Mouse (Mus musculus): ENCODE results near the gene Slc7a7. TPM values are rescaled to one million over a fixed set of nuclear protein-coding genes. Genes with fewer than 3 reads are reported as not detected.

The Slc7a7 gene
- total and polyA plus RNA-seq, 2 experiments, result 2.3 to 4.1 TPM

GRCm38 (mm10) chr14:54412629-54413170 is 4.9 kb downstream of the Slc7a7 start:
- Histone ChIP-seq H3K4me3 (ENCODE audit: insufficient read depth, low read depth, low read length) (no peak overlapping the region), H3K4me1 (ENCODE audit: control insufficient read depth, insufficient read depth, low read length) (peaks cover 8% of the 10 kb centered on the region; the same call in 1 of the 2 replicates), H3K27ac (replicated peaks; ENCODE audit: insufficient read depth, low read depth, low read length) (0 out of 2 replicates have a peak overlapping the region, but pooled peaks have one; percentile 0), H3K36me3 (ENCODE audit: control insufficient read depth, insufficient read depth, low read length) (no peaks in the 10 kb centered on the region), H3K9ac (ENCODE audit: low read depth, low read length) (no peak overlapping the region), H3K79me2 (ENCODE audit: control insufficient read depth, insufficient read depth, low read length) (no peaks in the 10 kb centered on the region), H3K27me3 (ENCODE audit: control insufficient read depth, insufficient read depth, low read length) (no peaks in the 10 kb centered on the region)
- TF ChIP-seq CTCF (IDR thresholded peaks at IDR 0.05; ENCODE audit: low read depth, low read length), result peak; percentile 74
- no peak for TF ChIP-seq POLR2A (IDR thresholded peaks at IDR 0.05; ENCODE audit: extremely low read depth, insufficient read depth, low read length)
- 65% methylated on average over 2 of the region's 2 CpGs for WGBS
- peak; percentile 55 for DNase-seq (ENCODE audit: extremely low read depth, low read depth, low spot score)

GRCm38 (mm10) chr14:54412000-54412576 is 5.5 kb downstream of the Slc7a7 start:
- Histone ChIP-seq H3K4me1 (ENCODE audit: control insufficient read depth, insufficient read depth, low read length) (peaks cover 8% of the 10 kb centered on the region; the same call in 1 of the 2 replicates), H3K79me2 (ENCODE audit: control insufficient read depth, insufficient read depth, low read length) (no peaks in the 10 kb centered on the region)
- 81% methylated on average over 9 of the region's 9 CpGs for WGBS

GRCm38 (mm10) chr14:54409980-54410810 is 7.4 kb downstream of the Slc7a7 start:
- 46% methylated on average over 17 of the region's 17 CpGs for WGBS
- Histone ChIP-seq H3K79me2 (ENCODE audit: control insufficient read depth, insufficient read depth, low read length) (no peaks in the 10 kb centered on the region), H3K4me3 (ENCODE audit: insufficient read depth, low read depth, low read length) (no peak overlapping the region), H3K27ac (replicated peaks; ENCODE audit: insufficient read depth, low read depth, low read length) (peak overlapping the region; percentile 21), H3K36me3 (ENCODE audit: control insufficient read depth, insufficient read depth, low read length) (no peaks in the 10 kb centered on the region), H3K9ac (ENCODE audit: low read depth, low read length) (peak overlapping the region; percentile 6; the same call in 1 of the 2 replicates), H3K4me1 (ENCODE audit: control insufficient read depth, insufficient read depth, low read length) (peaks cover 8% of the 10 kb centered on the region; the same call in 1 of the 2 replicates), H3K27me3 (ENCODE audit: control insufficient read depth, insufficient read depth, low read length) (no peaks in the 10 kb centered on the region)
- DNase-seq (ENCODE audit: extremely low read depth, low read depth, low spot score), result peak; percentile 60
- TF ChIP-seq POLR2A (IDR thresholded peaks at IDR 0.05; ENCODE audit: extremely low read depth, insufficient read depth, low read length), result no peak
- TF ChIP-seq CTCF (IDR thresholded peaks at IDR 0.05; ENCODE audit: low read depth, low read length), result no peak

More at GRCm38 (mm10) chr14:54412000-54412576, 5.5 kb downstream of the Slc7a7 start:
- TF ChIP-seq CTCF (IDR thresholded peaks at IDR 0.05; ENCODE audit: low read depth, low read length) (no peak), POLR2A (IDR thresholded peaks at IDR 0.05; ENCODE audit: extremely low read depth, insufficient read depth, low read length) (no peak)
- Histone ChIP-seq H3K27me3 (ENCODE audit: control insufficient read depth, insufficient read depth, low read length) (no peaks in the 10 kb centered on the region), H3K4me3 (ENCODE audit: insufficient read depth, low read depth, low read length) (no peak overlapping the region), H3K9ac (ENCODE audit: low read depth, low read length) (no peak overlapping the region), H3K27ac (replicated peaks; ENCODE audit: insufficient read depth, low read depth, low read length) (no peak overlapping the region), H3K36me3 (ENCODE audit: control insufficient read depth, insufficient read depth, low read length) (no peaks in the 10 kb centered on the region)
- no peak for DNase-seq (ENCODE audit: extremely low read depth, low read depth, low spot score)

DNA sequence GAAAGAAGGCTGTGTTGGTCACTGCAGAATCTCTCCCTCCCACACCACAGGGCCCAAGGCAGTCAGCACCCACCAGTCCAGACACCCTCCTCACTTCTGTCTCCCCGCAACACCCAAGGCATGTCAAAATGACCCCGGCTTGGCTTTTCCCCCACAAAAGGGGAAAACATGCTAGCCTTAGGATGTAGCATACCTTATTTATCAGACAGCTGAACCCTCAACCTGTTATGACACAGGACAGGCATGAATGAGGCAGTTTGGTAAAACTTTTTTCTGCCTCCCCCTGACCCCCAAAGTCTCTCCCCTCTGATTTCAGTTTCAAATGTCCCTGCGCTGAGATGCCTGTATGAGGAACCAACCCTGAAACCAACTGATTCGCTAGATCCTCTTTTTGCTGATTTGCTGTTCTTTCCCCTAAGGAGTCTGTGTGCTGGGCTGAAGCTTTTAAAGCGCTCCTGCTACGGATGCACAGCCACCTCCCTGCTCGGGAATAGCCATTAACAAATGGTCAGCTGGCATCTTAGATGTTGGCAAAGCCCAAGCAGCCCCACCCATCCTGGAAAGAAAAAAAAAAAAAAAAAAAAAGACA is 8.4 kb downstream of the Slc7a7 start:
- Histone ChIP-seq H3K27ac (replicated peaks; ENCODE audit: insufficient read depth, low read depth, low read length) (peak overlapping the region; percentile 21), H3K27me3 (ENCODE audit: control insufficient read depth, insufficient read depth, low read length) (no peaks in the 10 kb centered on the region), H3K4me1 (ENCODE audit: control insufficient read depth, insufficient read depth, low read length) (peaks cover 8% of the 10 kb centered on the region; the same call in 1 of the 2 replicates), H3K4me3 (ENCODE audit: insufficient read depth, low read depth, low read length) (peak overlapping the region; percentile 62), H3K9ac (ENCODE audit: low read depth, low read length) (peak overlapping the region; percentile 29), H3K79me2 (ENCODE audit: control insufficient read depth, insufficient read depth, low read length) (no peaks in the 10 kb centered on the region), H3K36me3 (ENCODE audit: control insufficient read depth, insufficient read depth, low read length) (no peaks in the 10 kb centered on the region)
- no peak for DNase-seq (ENCODE audit: extremely low read depth, low read depth, low spot score)
- WGBS, result 79% methylated on average over 7 of the region's 7 CpGs
- TF ChIP-seq POLR2A (IDR thresholded peaks at IDR 0.05; ENCODE audit: extremely low read depth, insufficient read depth, low read length), result no peak
- no peak for TF ChIP-seq CTCF (IDR thresholded peaks at IDR 0.05; ENCODE audit: low read depth, low read length)

DNA sequence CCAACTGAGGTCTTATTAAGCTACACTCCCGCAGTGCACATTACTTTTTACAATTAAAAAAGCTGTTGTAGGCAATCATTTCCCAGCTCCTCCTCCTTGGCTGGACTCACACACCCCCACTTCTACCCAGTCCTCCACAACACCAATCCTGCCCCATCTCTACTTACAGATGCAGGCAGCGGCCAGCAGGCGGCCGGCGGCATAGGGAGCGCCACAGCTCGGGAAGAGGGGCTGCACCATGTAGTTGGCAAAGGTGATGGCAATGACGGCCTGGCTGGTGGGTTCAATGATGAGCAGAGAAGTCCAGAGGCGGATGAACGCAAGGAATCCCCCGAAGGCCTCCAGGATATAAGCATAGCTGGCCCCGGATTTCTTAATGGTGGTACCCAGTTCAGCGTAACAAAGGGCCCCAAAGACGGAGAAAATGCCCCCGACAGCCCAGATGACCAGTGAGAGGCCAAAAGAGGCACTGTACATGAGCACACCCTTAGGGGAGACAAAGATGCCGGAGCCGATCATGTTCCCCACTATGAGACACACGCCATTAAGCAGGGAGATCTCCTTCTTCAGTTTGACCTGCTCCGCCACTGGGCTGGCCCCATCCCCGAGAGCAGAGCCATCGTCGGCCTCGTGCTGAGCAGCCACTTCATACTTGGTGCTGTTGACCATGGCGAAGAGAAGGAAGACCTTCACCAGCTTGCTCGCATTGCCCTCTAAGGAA is 9.1 kb downstream of the Slc7a7 start:
- Histone ChIP-seq H3K9ac (ENCODE audit: low read depth, low read length) (peak overlapping the region; percentile 29), H3K4me1 (ENCODE audit: control insufficient read depth, insufficient read depth, low read length) (peaks cover 8% of the 10 kb centered on the region; the same call in 1 of the 2 replicates)
- TF ChIP-seq CTCF (IDR thresholded peaks at IDR 0.05; ENCODE audit: low read depth, low read length) (peak; percentile 40), POLR2A (IDR thresholded peaks at IDR 0.05; ENCODE audit: extremely low read depth, insufficient read depth, low read length) (no peak)

More for the DNA sequence above, 9.1 kb downstream of the Slc7a7 start:
- H3K79me2 ChIP-seq (ENCODE audit: control insufficient read depth, insufficient read depth, low read length), result no peaks in the 10 kb centered on the region
- H3K36me3 ChIP-seq (ENCODE audit: control insufficient read depth, insufficient read depth, low read length), result no peaks in the 10 kb centered on the region
- WGBS, result 77% methylated on average over 25 of the region's 25 CpGs
- DNase-seq (ENCODE audit: extremely low read depth, low read depth, low spot score), result no peak
- peak overlapping the region; percentile 9 for H3K27ac ChIP-seq (replicated peaks; ENCODE audit: insufficient read depth, low read depth, low read length)
- peak overlapping the region; percentile 62 for H3K4me3 ChIP-seq (ENCODE audit: insufficient read depth, low read depth, low read length)
- no peaks in the 10 kb centered on the region for H3K27me3 ChIP-seq (ENCODE audit: control insufficient read depth, insufficient read depth, low read length)

Data from liver, adult 2 months (tissue).